ENCODE assay signal across 8 mouse cellular contexts in genomic region chr5:131647683-131648119, GRCm38 (mm10).
DNase-seq lines count a peak whose midpoint lies in the region; ATAC-seq and TF ChIP-seq lines count a peak whose summit lies in the region.

No protein-coding gene starts in this region.

- H3K9me3 ChIP-seq in midbrain, embryonic 14.5 days (ENCODE audit: control insufficient read depth, low read length), result no peaks in the 10 kb centered on the region
- no peaks in the 10 kb centered on the region for H3K9me3 ChIP-seq in midbrain, embryonic 13.5 days
- H3K9me3 ChIP-seq in forebrain, embryonic 11.5 days (ENCODE audit: control insufficient read depth, low read length), result no peaks in the 10 kb centered on the region
- H3K9me3 ChIP-seq in heart, postnatal 0 days (replicated peaks; ENCODE audit: control insufficient read depth, low read length), result no peaks in the 10 kb centered on the region
- H3K9me3 ChIP-seq in liver, embryonic 15.5 days (replicated peaks), result no peaks in the 10 kb centered on the region

- peaks cover 58% of the 10 kb centered on the region for H3K4me1 ChIP-seq in midbrain, embryonic 14.5 days (ENCODE audit: control insufficient read depth, insufficient read depth, low read length)
- peaks cover 75% of the 10 kb centered on the region for H3K4me1 ChIP-seq in midbrain, embryonic 13.5 days (replicated peaks)
- peaks cover 26% of the 10 kb centered on the region for H3K4me1 ChIP-seq in forebrain, embryonic 11.5 days (replicated peaks; ENCODE audit: control insufficient read depth, insufficient read depth, low read length)
- H3K4me1 ChIP-seq in heart, postnatal 0 days (ENCODE audit: control insufficient read depth, insufficient read depth), result peaks cover 24% of the 10 kb centered on the region; the same call in 1 of the 2 replicates
- H3K4me1 ChIP-seq in liver, embryonic 15.5 days (replicated peaks), result 0 out of 2 replicates have a peak, but pooled peaks cover 10% of the 10 kb centered on the region

- no peak for ATAC-seq in midbrain, embryonic 14.5 days (ENCODE audit: low FRiP score, low TSS enrichment)
- ATAC-seq in midbrain, embryonic 13.5 days, result no peak
- no peak for ATAC-seq in forebrain, embryonic 11.5 days (replicated peaks; ENCODE audit: low FRiP score)
- ATAC-seq in heart, postnatal 0 days (ENCODE audit: insufficient read depth, low read depth), result peak; percentile 70
- ATAC-seq in liver, embryonic 15.5 days (ENCODE audit: insufficient read depth), result peak; percentile 37
- ATAC-seq in activated CD4-positive, CD25-positive, alpha-beta regulatory T cell, adult 4 months, result no peak

- peak; percentile 54 for DNase-seq in midbrain, embryonic 14.5 days
- peak; percentile 54 for DNase-seq in forebrain, embryonic 11.5 days (ENCODE audit: low spot score)
- DNase-seq in heart, postnatal 0 days (ENCODE audit: low spot score), result peak; percentile 30
- DNase-seq in right cerebral cortex, postnatal 14 days, result no peak
- no peak for DNase-seq in thymus, postnatal 25 days

- no peak overlapping the region for H3K4me3 ChIP-seq in midbrain, embryonic 14.5 days (replicated peaks; ENCODE audit: low read depth, low read length)
- H3K4me3 ChIP-seq in midbrain, embryonic 13.5 days (replicated peaks), result no peak overlapping the region
- no peak overlapping the region for H3K4me3 ChIP-seq in forebrain, embryonic 11.5 days (ENCODE audit: low read depth, low read length)
- H3K4me3 ChIP-seq in heart, postnatal 0 days (ENCODE audit: low read depth, low read length), result no peak overlapping the region
- no peak overlapping the region for H3K4me3 ChIP-seq in liver, embryonic 15.5 days (replicated peaks)

- TF ChIP-seq EP300 in heart, postnatal 0 days (IDR thresholded peaks at IDR 0.05; ENCODE audit: low read depth), result no peak

- TF ChIP-seq CTCF in heart, postnatal 0 days (IDR thresholded peaks at IDR 0.05; ENCODE audit: low read depth), result no peak

- H3K4me2 ChIP-seq in midbrain, embryonic 14.5 days (ENCODE audit: low read length), result no peak overlapping the region
- H3K4me2 ChIP-seq in midbrain, embryonic 13.5 days (replicated peaks), result no peak overlapping the region
- no peak overlapping the region for H3K4me2 ChIP-seq in forebrain, embryonic 11.5 days (ENCODE audit: low read depth, low read length, severe bottlenecking)
- H3K4me2 ChIP-seq in heart, postnatal 0 days (ENCODE audit: low read depth, low read length), result no peak overlapping the region
- no peak overlapping the region for H3K4me2 ChIP-seq in liver, embryonic 15.5 days

- no peaks in the 10 kb centered on the region for H3K36me3 ChIP-seq in midbrain, embryonic 14.5 days (ENCODE audit: control insufficient read depth, insufficient read depth, low read length)
- no peaks in the 10 kb centered on the region for H3K36me3 ChIP-seq in midbrain, embryonic 13.5 days
- no peaks in the 10 kb centered on the region for H3K36me3 ChIP-seq in forebrain, embryonic 11.5 days (ENCODE audit: control insufficient read depth, insufficient read depth, low read length)
- no peaks in the 10 kb centered on the region for H3K36me3 ChIP-seq in heart, postnatal 0 days (replicated peaks; ENCODE audit: control insufficient read depth, insufficient read depth, low read length)
- no peaks in the 10 kb centered on the region for H3K36me3 ChIP-seq in liver, embryonic 15.5 days (replicated peaks)

- 0 out of 2 replicates have a peak, but pooled peaks cover 14% of the 10 kb centered on the region for H3K27me3 ChIP-seq in midbrain, embryonic 14.5 days (ENCODE audit: control insufficient read depth, insufficient read depth, low read length)
- peaks cover 49% of the 10 kb centered on the region for H3K27me3 ChIP-seq in midbrain, embryonic 13.5 days
- peaks cover 49% of the 10 kb centered on the region for H3K27me3 ChIP-seq in forebrain, embryonic 11.5 days (ENCODE audit: control insufficient read depth, insufficient read depth, low read length)
- no peaks in the 10 kb centered on the region for H3K27me3 ChIP-seq in heart, postnatal 0 days (ENCODE audit: control insufficient read depth, insufficient read depth, low read length)
- H3K27me3 ChIP-seq in liver, embryonic 15.5 days, result no peaks in the 10 kb centered on the region

- WGBS in midbrain, embryonic 14.5 days, result 18% methylated on average over 4 of the region's 4 CpGs
- WGBS in midbrain, embryonic 13.5 days, result 15% methylated on average over 4 of the region's 4 CpGs
- 31% methylated on average over 4 of the region's 4 CpGs for whole genome bisulfite sequencing in forebrain, embryonic 11.5 days
- WGBS in heart, postnatal 0 days, result 11% methylated on average over 4 of the region's 4 CpGs
- WGBS in liver, embryonic 15.5 days (ENCODE audit: insufficient replicate concordance), result 19% methylated on average over 4 of the region's 4 CpGs

- no peak overlapping the region for H3K9ac ChIP-seq in midbrain, embryonic 14.5 days (replicated peaks; ENCODE audit: low read length)
- no peak overlapping the region for H3K9ac ChIP-seq in midbrain, embryonic 13.5 days (replicated peaks)
- H3K9ac ChIP-seq in forebrain, embryonic 11.5 days (ENCODE audit: low read length), result no peak overlapping the region
- no peak overlapping the region for H3K9ac ChIP-seq in heart, postnatal 0 days (replicated peaks; ENCODE audit: low read depth, low read length)
- no peak overlapping the region for H3K9ac ChIP-seq in liver, embryonic 15.5 days

- H3K27ac ChIP-seq in midbrain, embryonic 14.5 days (replicated peaks; ENCODE audit: low read depth, low read length), result no peak overlapping the region
- H3K27ac ChIP-seq in midbrain, embryonic 13.5 days, result no peak overlapping the region
- H3K27ac ChIP-seq in forebrain, embryonic 11.5 days (ENCODE audit: low read depth, low read length), result no peak overlapping the region
- H3K27ac ChIP-seq in heart, postnatal 0 days (ENCODE audit: low read depth), result peak overlapping the region; percentile 49
- H3K27ac ChIP-seq in liver, embryonic 15.5 days (replicated peaks), result 0 out of 2 replicates have a peak overlapping the region, but pooled peaks have one; percentile 29

Comparison
In these comparisons a context has a peak if more than half of its experiments do, and no peak if none do; other contexts are left out.
1. ATAC-seq: peak in heart, postnatal 0 days (single experiment) and liver, embryonic 15.5 days (single experiment); none in midbrain, embryonic 14.5 days (single experiment), midbrain, embryonic 13.5 days (single experiment), forebrain, embryonic 11.5 days (single experiment) and activated CD4-positive, CD25-positive, alpha-beta regulatory T cell, adult 4 months (single experiment).
2. DNase-seq: peak in midbrain, embryonic 14.5 days (single experiment), forebrain, embryonic 11.5 days (single experiment) and heart, postnatal 0 days (single experiment); none in right cerebral cortex, postnatal 14 days (single experiment) and thymus, postnatal 25 days (single experiment).
3. H3K27ac ChIP-seq: peak in heart, postnatal 0 days (single experiment) and liver, embryonic 15.5 days (single experiment); none in midbrain, embryonic 14.5 days (single experiment), midbrain, embryonic 13.5 days (single experiment) and forebrain, embryonic 11.5 days (single experiment).